Mouse (Mus musculus): ENCODE measurements at regions not wholly inside any gene's neighbourhood (a gene's known extent, or its start where the extent isn't known, plus 50 kb on each side); places are given as distances from the start of the nearest gene placed in this dataset.

- DNase-seq (ENCODE audit: extremely low read depth, low read depth) = no peak
Observed at GRCm38 (mm10) chr9:90367745-90368144, 97.1 kb upstream of the Tbc1d2b start.

GRCm38 (mm10) chr9:90326531-90326930 lies 55.9 kb upstream of the Tbc1d2b start:
- DNase-seq (ENCODE audit: extremely low read depth, low read depth) = no peak
